Mouse (Mus musculus) ES-E14 (cell line): Measurements from ENCODE around the gene Gm17324. TPM values are rescaled to one million over a fixed set of nuclear protein-coding genes. Genes with fewer than 3 reads are reported as not detected.

Experiments
- DNase-seq: peaks from one replicate; pipeline ENCODE4 v3.0.0-alpha.2; 2013; ENCODE audit warnings: low read depth, low spot score
- H3K27ac ChIP-seq: 2 replicates; pipeline ENCODE4 v1.5.1; 2012; ENCODE audit warnings: low read depth, mild to moderate bottlenecking, low read length, moderate library complexity, mixed read lengths; ENCODE audit not compliant: poor library complexity, insufficient read depth, severe bottlenecking
- H3K36me3 ChIP-seq: 2 replicates; pipeline ENCODE4 v1.6.1; 2012; ENCODE audit warnings: mild to moderate bottlenecking, low read length, moderate library complexity, mixed read lengths; ENCODE audit not compliant: control insufficient read depth, poor library complexity, insufficient read depth, severe bottlenecking
- H3K4me1 ChIP-seq, 2 experiments: fragments of 150-350 bp in 1 of 2; sonication (generic) in 1 of 2; 2 replicates each; pipeline ENCODE4 v1.6.1; 2012; ENCODE audit warnings: low read length in 2 of 2, mild to moderate bottlenecking in 1 of 2, mixed read lengths in 1 of 2; ENCODE audit not compliant: control insufficient read depth in 2 of 2, insufficient read depth in 2 of 2, poor library complexity in 1 of 2
- H3K4me3 ChIP-seq, 2 experiments: fragments of 150-350 bp in 1 of 2; sonication (generic) in 1 of 2; 2 replicates each; pipeline ENCODE4 v1.5.1; 2012; ENCODE audit warnings: low read length in 2 of 2, low read depth in 1 of 2, mild to moderate bottlenecking in 1 of 2, mixed read lengths in 1 of 2; ENCODE audit not compliant: insufficient read depth in 1 of 2, poor library complexity in 1 of 2, severe bottlenecking in 1 of 2
- H3K9ac ChIP-seq: 2 replicates; pipeline ENCODE4 v1.6.1; 2012; ENCODE audit warnings: low read depth, mild to moderate bottlenecking, low read length, mixed read lengths; ENCODE audit not compliant: poor library complexity, insufficient read depth, severe bottlenecking
- H3K9me3 ChIP-seq: fragments of 150-350 bp; sonication (generic); 2 replicates; pipeline ENCODE4 v1.6.1; 2012; ENCODE audit warnings: low read depth, mild to moderate bottlenecking, low read length; ENCODE audit not compliant: control insufficient read depth, insufficient read depth
- CHD2 ChIP-seq: IDR thresholded peaks from 2 replicates; pipeline ENCODE4 v1.6.1; 2014; ENCODE audit warnings: mild to moderate bottlenecking, low read depth, low read length, inconsistent platforms
- HCFC1 ChIP-seq: IDR thresholded peaks from 2 replicates; pipeline ENCODE4 v1.6.1; 2012; ENCODE audit warnings: low read length, inconsistent platforms, borderline replicate concordance; ENCODE audit not compliant: insufficient read depth
- MAFK ChIP-seq: IDR thresholded peaks from 2 replicates; pipeline ENCODE4 v1.6.1; 2014; ENCODE audit warnings: mild to moderate bottlenecking, low read depth, low read length, inconsistent platforms; ENCODE audit not compliant: insufficient read depth
- ZC3H11A ChIP-seq: IDR thresholded peaks from 2 replicates; pipeline ENCODE4 v1.6.1; 2012; ENCODE audit warnings: low read depth, mild to moderate bottlenecking, inconsistent platforms, low read length, borderline replicate concordance
- ZNF384 ChIP-seq: IDR thresholded peaks from 2 replicates; pipeline ENCODE4 v1.6.1; 2012; ENCODE audit warnings: low read depth, low read length, inconsistent platforms
- in situ Hi-C, 2 experiments: fragments of 600-800 bp; cut with MboI; formaldehyde crosslinking; loops; one replicate each; pipeline ENCODE4 v1.15.1; 2025; ENCODE audit warnings: low sequenced_read_pairs in 2 of 2, inconsistent platforms in 1 of 2; ENCODE audit not compliant: unreplicated experiment in 2 of 2
- total RNA-seq: library from RNA; depleted of rRNA; stranded (reverse); fragments of 300-350 nt; gene quantifications from 2 replicates; pipeline ENCODE4 v1.2.3, GENCODE M21; 2012; rRNA removed

The Gm17324 gene
- 0.45 and 1.6 TPM in 2 replicates for total RNA-seq

GRCm38 (mm10) chr9:78447973-78448873 is at the start of gene Gm17324, which contains the start of gene Mto1:
Gene Gm17324, minus strand, starts transcription at chr9:78448786.
Gene Mto1, plus strand, starts transcription at chr9:78448208.
- Histone ChIP-seq H3K27ac (peak within 1 kb of the TSS; percentile 69), H3K9ac (peak within 1 kb of the TSS; percentile 100), H3K36me3 (peaks cover 8% of the 10 kb centered on the region), H3K4me3 (peak within 1 kb of the TSS; percentile 98 to 100), H3K4me1 (peaks cover 0 to 4% of the 10 kb centered on the region in 2 experiments; a peak in 1 of 4 replicates), H3K9me3 (no peaks in the 10 kb centered on the region)
- peak; percentile 75 for DNase-seq
- in situ Hi-C loops, result no loop called here
- TF ChIP-seq ZNF384 (no peak), ZC3H11A (no peak), MAFK (no peak), HCFC1 (peak; percentile 65; the same call in 1 of the 2 replicates), CHD2 (0 out of 2 replicates have a peak, but pooled peaks have one; percentile 32)

DNA sequence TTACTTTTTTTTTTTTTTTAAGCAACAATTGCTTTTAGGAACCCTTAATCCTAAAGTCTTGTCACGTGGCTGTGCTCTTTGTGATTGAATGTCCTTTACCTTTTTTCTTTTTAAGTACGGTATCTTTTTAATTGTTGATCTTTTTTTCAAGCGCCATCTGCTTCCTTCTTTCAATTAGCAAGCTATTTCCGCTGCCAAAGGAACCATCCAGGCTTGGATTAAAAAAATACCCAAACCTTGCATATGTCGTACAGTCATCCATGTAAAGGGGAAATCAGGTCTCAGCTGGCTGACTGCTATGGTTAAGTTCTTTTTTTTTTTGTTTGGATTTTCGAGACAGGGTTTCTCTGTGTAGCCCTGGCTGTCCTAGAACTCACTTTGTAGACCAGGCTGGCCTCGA is 44.6 kb upstream of the Gm17324 start:
- no peak for TF ChIP-seq CHD2
- TF ChIP-seq HCFC1, result no peak
- no peak for TF ChIP-seq MAFK
- no peak; the same call in 1 of the 2 replicates for TF ChIP-seq ZNF384
- no peak for TF ChIP-seq ZC3H11A
- Histone ChIP-seq H3K9ac (no peak overlapping the region), H3K36me3 (no peaks in the 10 kb centered on the region), H3K9me3 (no peaks in the 10 kb centered on the region), H3K4me3 (no peak overlapping the region), H3K4me1 (peaks cover 4 to 6% of the 10 kb centered on the region in 2 experiments; a peak in 2 of 4 replicates), H3K27ac (no peak overlapping the region; the same call in 1 of the 2 replicates)
- no peak for DNase-seq
- in situ Hi-C loops, result no loop called here

DNA sequence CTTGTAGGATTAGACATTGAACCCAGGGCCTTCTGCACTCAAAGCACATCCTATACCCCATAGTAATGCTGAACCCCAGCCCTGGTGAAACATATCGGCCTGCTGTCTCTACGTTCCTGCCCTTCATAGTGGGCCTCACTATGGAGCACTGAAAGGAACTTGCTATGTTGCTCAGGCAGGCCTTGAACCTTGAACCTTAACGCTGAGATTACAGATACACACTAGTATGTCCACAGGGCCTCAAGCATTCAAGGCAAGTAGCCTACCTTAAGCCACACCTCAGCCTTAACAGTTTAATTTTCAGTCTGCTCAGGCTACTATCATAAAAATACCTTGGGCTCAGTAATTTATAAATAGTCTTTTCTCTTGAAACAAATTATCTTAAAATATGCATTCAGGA is 43.7 kb upstream of the Gm17324 start:
- no peak overlapping the region for H3K9ac ChIP-seq
- in situ Hi-C loops, result no loop called here

DNA sequence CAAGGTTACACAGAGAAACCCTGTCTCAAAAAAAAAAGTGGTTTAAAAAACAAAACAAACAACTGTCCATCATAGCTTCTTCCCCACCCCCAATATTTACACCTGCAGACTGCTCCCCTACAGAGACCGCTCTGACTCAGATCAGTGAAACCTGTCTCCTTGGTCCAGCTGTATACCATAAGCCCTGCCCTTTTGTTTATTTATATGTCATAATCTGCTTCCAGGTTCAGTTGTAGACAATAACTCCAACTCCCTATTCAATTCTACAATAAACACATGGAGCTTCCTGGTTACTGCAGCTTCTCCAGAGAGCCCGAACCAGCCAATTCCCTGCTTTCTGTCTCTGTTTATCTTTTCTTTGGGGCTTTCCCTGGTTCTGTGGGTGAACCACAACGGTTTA is 42.6 kb upstream of the Gm17324 start:
- in situ Hi-C loops, result no loop called here
- no peak for TF ChIP-seq ZC3H11A
- no peak for TF ChIP-seq HCFC1
- TF ChIP-seq CHD2, result no peak
- no peak for TF ChIP-seq MAFK
- TF ChIP-seq ZNF384, result no peak
- H3K9ac ChIP-seq, result no peak overlapping the region
- no peak for DNase-seq
- peaks cover 6% of the 10 kb centered on the region in 2 experiments; a peak in 3 of 4 replicates for H3K4me1 ChIP-seq
- no peaks in the 10 kb centered on the region for H3K9me3 ChIP-seq
- H3K36me3 ChIP-seq, result no peaks in the 10 kb centered on the region
- H3K4me3 ChIP-seq, result no peak overlapping the region
- H3K27ac ChIP-seq, result no peak overlapping the region

More for the DNA sequence above, 43.7 kb upstream of the Gm17324 start:
- Histone ChIP-seq H3K9me3 (no peaks in the 10 kb centered on the region), H3K36me3 (no peaks in the 10 kb centered on the region), H3K4me3 (no peak overlapping the region), H3K27ac (no peak overlapping the region), H3K4me1 (peaks cover 6% of the 10 kb centered on the region in 2 experiments; a peak in 3 of 4 replicates)
- no peak for DNase-seq
- no peak for TF ChIP-seq HCFC1
- no peak for TF ChIP-seq ZC3H11A
- no peak for TF ChIP-seq ZNF384
- no peak for TF ChIP-seq MAFK
- no peak for TF ChIP-seq CHD2
